Mouse (Mus musculus): ENCODE measurements around the gene Nsun2. TPM values are rescaled to one million over a fixed set of nuclear protein-coding genes. Genes with fewer than 3 reads are reported as not detected.
"Not testable (repeated sequence)": the region's sequence is repeated elsewhere in the genome, so short reads cannot be mapped to it uniquely, and the experiment has no call there.

Nsun2 gene
- total RNA-seq, 2 experiments from 2014 or later, result 49.5 to 50.7 TPM

- no peak for DNase-seq (ENCODE audit: low spot score in 2 of 2)
These were observed 52.8 kb downstream of the Nsun2 start for GRCm38 (mm10) chr13:69586337-69586736.

- DNase-seq (ENCODE audit: low spot score in 2 of 2), result no peak
These were observed 54.3 kb downstream of the Nsun2 start for GRCm38 (mm10) chr13:69587849-69588248.

- no peak for DNase-seq (ENCODE audit: low spot score in 2 of 2)
These were observed 54.7 kb downstream of the Nsun2 start for GRCm38 (mm10) chr13:69588263-69588662.

GRCm38 (mm10) chr13:69591338-69591737 lies 57.8 kb downstream of the Nsun2 start:
- DNase-seq (ENCODE audit: low spot score in 2 of 2), result no peak

- no peak for DNase-seq (ENCODE audit: low spot score in 2 of 2)
These were observed 58.7 kb downstream of the Nsun2 start for GRCm38 (mm10) chr13:69592226-69592625.

- DNase-seq (ENCODE audit: low spot score in 2 of 2), result no peak
These were observed 59.9 kb downstream of the Nsun2 start for GRCm38 (mm10) chr13:69593453-69593852.

- DNase-seq (ENCODE audit: low spot score in 2 of 2), result no peak
These were observed 61.2 kb downstream of the Nsun2 start for GRCm38 (mm10) chr13:69594577-69595256.

- no peak for DNase-seq (ENCODE audit: low spot score in 2 of 2)
These were observed 62.4 kb downstream of the Nsun2 start for GRCm38 (mm10) chr13:69595911-69596310.

GRCm38 (mm10) chr13:69596515-69596914 lies 63.0 kb downstream of the Nsun2 start:
- no peak for DNase-seq (ENCODE audit: low spot score in 2 of 2)

- DNase-seq (ENCODE audit: low spot score in 2 of 2), result no peak
These were observed 65.3 kb downstream of the Nsun2 start for GRCm38 (mm10) chr13:69598867-69599266.

GRCm38 (mm10) chr13:69600863-69601262 lies 67.3 kb downstream of the Nsun2 start:
- DNase-seq (ENCODE audit: low spot score in 2 of 2), result not testable (repeated sequence)

GRCm38 (mm10) chr13:69601321-69601720 lies 67.8 kb downstream of the Nsun2 start:
- no peak for DNase-seq (ENCODE audit: low spot score in 2 of 2)

- DNase-seq (ENCODE audit: low spot score in 2 of 2), result no peak
These were observed 71.1 kb downstream of the Nsun2 start for GRCm38 (mm10) chr13:69604670-69605069.

- no peak for DNase-seq (ENCODE audit: low spot score in 2 of 2)
These were observed 75.2 kb downstream of the Nsun2 start for GRCm38 (mm10) chr13:69608734-69609133.

GRCm38 (mm10) chr13:69610751-69611397 lies 77.3 kb downstream of the Nsun2 start:
- peak; percentile 24 to 40 for DNase-seq (ENCODE audit: low spot score in 2 of 2)

- peak; percentile 91 to 98 for DNase-seq (ENCODE audit: low spot score in 2 of 2)
These were observed 78.0 kb downstream of the Nsun2 start, which contains the start of gene Srd5a1 for GRCm38 (mm10) chr13:69611398-69612174. Gene Srd5a1, minus strand, starts transcription at chr13:69611442.

GRCm38 (mm10) chr13:69612175-69612544 lies 78.6 kb downstream of the Nsun2 start:
- no peak for DNase-seq (ENCODE audit: low spot score in 2 of 2)

- DNase-seq (ENCODE audit: low spot score in 2 of 2), result no peak
These were observed 83.2 kb downstream of the Nsun2 start for GRCm38 (mm10) chr13:69616716-69617115.

- no peak for DNase-seq (ENCODE audit: low spot score in 2 of 2)
These were observed 90.3 kb downstream of the Nsun2 start for GRCm38 (mm10) chr13:69623843-69624242.

GRCm38 (mm10) chr13:69624510-69624909 lies 91.0 kb downstream of the Nsun2 start:
- DNase-seq (ENCODE audit: low spot score in 2 of 2), result no peak

- no peak for DNase-seq (ENCODE audit: low spot score in 2 of 2)
These were observed 94.4 kb downstream of the Nsun2 start for GRCm38 (mm10) chr13:69627941-69628340.

GRCm38 (mm10) chr13:69630576-69630975 lies 97.0 kb downstream of the Nsun2 start:
- DNase-seq (ENCODE audit: low spot score in 2 of 2), result no peak

All from gastrocnemius, postnatal 4 days (tissue).